Mouse (Mus musculus): ENCODE data around the gene Pappa. TPM values are rescaled to one million over a fixed set of nuclear protein-coding genes. Genes with fewer than 3 reads are reported as not detected.
A peak's percentile ranks its signal among the peaks of the same experiment; 100 is the strongest.

Gene Pappa
- total and polyA plus RNA-seq, 2 experiments from 2014 or later: 0.57 to 3.7 TPM

- Histone ChIP-seq H3K9me3 (ENCODE audit: low read length) (no peaks in the 10 kb centered on the region), H3K27ac (ENCODE audit: low read depth, low read length) (no peak overlapping the region), H3K36me3 (ENCODE audit: insufficient read depth, low read length) (no peaks in the 10 kb centered on the region), H3K4me2 (ENCODE audit: low read depth, low read length, poor library complexity, severe bottlenecking) (no peak overlapping the region), H3K4me1 (ENCODE audit: insufficient read depth, low read length) (no peaks in the 10 kb centered on the region), H3K27me3 (ENCODE audit: insufficient read depth, low read length) (no peaks in the 10 kb centered on the region), H3K4me3 (ENCODE audit: low read depth, low read length) (no peak overlapping the region), H3K9ac (replicated peaks; ENCODE audit: low read length, poor library complexity, severe bottlenecking) (no peak overlapping the region)
- DNase-seq (ENCODE audit: low spot score): no peak
- 48% methylated on average over 1 of the region's 1 CpGs for WGBS
- no peak for TF ChIP-seq CTCF (IDR thresholded peaks at IDR 0.05)
- no peak for ATAC-seq (ENCODE audit: low FRiP score)
Measured at GRCm38 (mm10) chr4:65178146-65178545, 54.2 kb downstream of the Pappa start.

- Histone ChIP-seq H3K9ac (replicated peaks; ENCODE audit: low read length, poor library complexity, severe bottlenecking) (no peak overlapping the region), H3K4me2 (ENCODE audit: low read depth, low read length, poor library complexity, severe bottlenecking) (no peak overlapping the region), H3K9me3 (ENCODE audit: low read length) (no peaks in the 10 kb centered on the region), H3K27me3 (ENCODE audit: insufficient read depth, low read length) (no peaks in the 10 kb centered on the region), H3K36me3 (ENCODE audit: insufficient read depth, low read length) (no peaks in the 10 kb centered on the region), H3K27ac (ENCODE audit: low read depth, low read length) (no peak overlapping the region), H3K4me3 (ENCODE audit: low read depth, low read length) (no peak overlapping the region), H3K4me1 (ENCODE audit: insufficient read depth, low read length) (no peaks in the 10 kb centered on the region)
- ATAC-seq (ENCODE audit: low FRiP score) (no peak), DNase-seq (ENCODE audit: low spot score) (no peak)
- WGBS: 68% methylated on average over 2 of the region's 2 CpGs
- no peak for TF ChIP-seq CTCF (IDR thresholded peaks at IDR 0.05)
Measured at GRCm38 (mm10) chr4:65187236-65187635, 63.3 kb downstream of the Pappa start.

- H3K9me3 ChIP-seq (ENCODE audit: low read length): no peaks in the 10 kb centered on the region
- H3K4me2 ChIP-seq (ENCODE audit: low read depth, low read length, poor library complexity, severe bottlenecking): no peak overlapping the region
- DNase-seq (ENCODE audit: low spot score): no peak
- no peak for TF ChIP-seq CTCF (IDR thresholded peaks at IDR 0.05)
- H3K4me3 ChIP-seq (ENCODE audit: low read depth, low read length): no peak overlapping the region
- ATAC-seq (ENCODE audit: low FRiP score): no peak
- H3K27me3 ChIP-seq (ENCODE audit: insufficient read depth, low read length): no peaks in the 10 kb centered on the region
- H3K4me1 ChIP-seq (ENCODE audit: insufficient read depth, low read length): no peaks in the 10 kb centered on the region
- WGBS: 94% methylated on average over 1 of the region's 1 CpGs
- no peak overlapping the region for H3K27ac ChIP-seq (ENCODE audit: low read depth, low read length)
- H3K9ac ChIP-seq (replicated peaks; ENCODE audit: low read length, poor library complexity, severe bottlenecking): no peak overlapping the region
- H3K36me3 ChIP-seq (ENCODE audit: insufficient read depth, low read length): no peaks in the 10 kb centered on the region
Measured at GRCm38 (mm10) chr4:65187716-65188115, 63.7 kb downstream of the Pappa start.

- peak; percentile 17 for DNase-seq (ENCODE audit: low spot score)
- H3K4me3 ChIP-seq (ENCODE audit: low read depth, low read length): no peak overlapping the region
- 82% methylated on average over 6 of the region's 6 CpGs for whole genome bisulfite sequencing
- no peak for ATAC-seq (ENCODE audit: low FRiP score)
- no peaks in the 10 kb centered on the region for H3K9me3 ChIP-seq (ENCODE audit: low read length)
- H3K27me3 ChIP-seq (ENCODE audit: insufficient read depth, low read length): no peaks in the 10 kb centered on the region
- no peak overlapping the region for H3K4me2 ChIP-seq (ENCODE audit: low read depth, low read length, poor library complexity, severe bottlenecking)
- H3K4me1 ChIP-seq (ENCODE audit: insufficient read depth, low read length): no peaks in the 10 kb centered on the region
- no peak overlapping the region for H3K27ac ChIP-seq (ENCODE audit: low read depth, low read length)
- TF ChIP-seq CTCF (IDR thresholded peaks at IDR 0.05): no peak
- H3K36me3 ChIP-seq (ENCODE audit: insufficient read depth, low read length): no peaks in the 10 kb centered on the region
- H3K9ac ChIP-seq (replicated peaks; ENCODE audit: low read length, poor library complexity, severe bottlenecking): no peak overlapping the region
Measured at GRCm38 (mm10) chr4:65188921-65189485, 65.0 kb downstream of the Pappa start.

- Histone ChIP-seq H3K36me3 (ENCODE audit: insufficient read depth, low read length) (no peaks in the 10 kb centered on the region), H3K4me1 (ENCODE audit: insufficient read depth, low read length) (no peaks in the 10 kb centered on the region), H3K27me3 (ENCODE audit: insufficient read depth, low read length) (no peaks in the 10 kb centered on the region), H3K9ac (replicated peaks; ENCODE audit: low read length, poor library complexity, severe bottlenecking) (no peak overlapping the region), H3K4me3 (ENCODE audit: low read depth, low read length) (no peak overlapping the region), H3K4me2 (ENCODE audit: low read depth, low read length, poor library complexity, severe bottlenecking) (no peak overlapping the region), H3K9me3 (ENCODE audit: low read length) (no peaks in the 10 kb centered on the region), H3K27ac (ENCODE audit: low read depth, low read length) (no peak overlapping the region)
- ATAC-seq (ENCODE audit: low FRiP score): no peak
- no peak for DNase-seq (ENCODE audit: low spot score)
- no peak for TF ChIP-seq CTCF (IDR thresholded peaks at IDR 0.05)
- WGBS: 84% methylated on average over 3 of the region's 3 CpGs
Measured at GRCm38 (mm10) chr4:65192810-65193209, 68.8 kb downstream of the Pappa start.

GRCm38 (mm10) chr4:65195971-65196370, 72.0 kb downstream of the Pappa start:
- WGBS: 100% methylated on average over 1 of the region's 1 CpGs
- H3K9ac ChIP-seq (replicated peaks; ENCODE audit: low read length, poor library complexity, severe bottlenecking): no peak overlapping the region
- ATAC-seq (ENCODE audit: low FRiP score): no peak
- no peaks in the 10 kb centered on the region for H3K9me3 ChIP-seq (ENCODE audit: low read length)
- no peak for DNase-seq (ENCODE audit: low spot score)
- no peaks in the 10 kb centered on the region for H3K36me3 ChIP-seq (ENCODE audit: insufficient read depth, low read length)
- H3K4me2 ChIP-seq (ENCODE audit: low read depth, low read length, poor library complexity, severe bottlenecking): no peak overlapping the region
- H3K27me3 ChIP-seq (ENCODE audit: insufficient read depth, low read length): no peaks in the 10 kb centered on the region
- no peak overlapping the region for H3K4me3 ChIP-seq (ENCODE audit: low read depth, low read length)
- H3K27ac ChIP-seq (ENCODE audit: low read depth, low read length): no peak overlapping the region
- no peak for TF ChIP-seq CTCF (IDR thresholded peaks at IDR 0.05)
- H3K4me1 ChIP-seq (ENCODE audit: insufficient read depth, low read length): no peaks in the 10 kb centered on the region
